Mouse (Mus musculus) heart, postnatal 0 days (tissue): ENCODE results near the gene Usp2. TPM values are rescaled to one million over a fixed set of nuclear protein-coding genes. Genes with fewer than 3 reads are reported as not detected.

Source experiments
- ATAC-seq: fragments of 200-750 bp; cut with Nextera tagmentation; 2 replicates; pipeline ENCODE4 v1.8.0; 2017; ENCODE audit warnings: low read depth, moderate number of reproducible peaks, moderate library complexity; ENCODE audit not compliant: insufficient read depth
- DNase-seq: peaks from one replicate; pipeline ENCODE4 v3.0.0-alpha.2; 2016; ENCODE audit warnings: low spot score
- H3K27ac ChIP-seq: fragments of 300-500 bp; sonication (generic); 2 replicates; pipeline ENCODE4 v1.5.1; 2014; ENCODE audit warnings: low read depth, mild to moderate bottlenecking
- H3K27me3 ChIP-seq: fragments of 300-500 bp; sonication (generic); 2 replicates; pipeline ENCODE4 v1.6.1; 2014; ENCODE audit warnings: low read length, mixed read lengths; ENCODE audit not compliant: control insufficient read depth, insufficient read depth
- H3K36me3 ChIP-seq: fragments of 300-500 bp; sonication (generic); replicated peaks from 2 replicates; pipeline ENCODE4 v1.6.1; 2014; ENCODE audit warnings: low read length, mixed read lengths; ENCODE audit not compliant: control insufficient read depth, insufficient read depth
- H3K4me1 ChIP-seq: fragments of 300-500 bp; sonication (generic); 2 replicates; pipeline ENCODE4 v1.6.1; 2014; ENCODE audit warnings: antibody characterized with exemption; ENCODE audit not compliant: control insufficient read depth, insufficient read depth
- H3K4me2 ChIP-seq: fragments of 300-500 bp; sonication (generic); 2 replicates; pipeline ENCODE4 v1.6.1; 2014; ENCODE audit warnings: low read depth, mild to moderate bottlenecking, low read length, moderate library complexity
- H3K4me3 ChIP-seq: fragments of 300-500 bp; sonication (generic); 2 replicates; pipeline ENCODE4 v1.5.1; 2014; ENCODE audit warnings: low read depth, low read length
- H3K9ac ChIP-seq: fragments of 300-500 bp; sonication (generic); replicated peaks from 2 replicates; pipeline ENCODE4 v1.6.1; 2014; ENCODE audit warnings: low read depth, low read length, mixed read lengths
- H3K9me3 ChIP-seq: fragments of 300-500 bp; sonication (generic); replicated peaks from 2 replicates; pipeline ENCODE4 v1.6.1; 2016; ENCODE audit warnings: low read length; ENCODE audit not compliant: control insufficient read depth
- CTCF ChIP-seq: IDR thresholded peaks from 2 replicates; pipeline ENCODE4 v1.5.1; 2016; ENCODE audit warnings: antibody characterized with exemption, control low read depth, low read depth
- EP300 ChIP-seq: IDR thresholded peaks from 2 replicates; pipeline ENCODE4 v1.6.1; 2016; ENCODE audit warnings: antibody characterized with exemption, low read depth
- WGBS: fragments of 180-500 bp; shearing (Covaris S2); extraction: QIAGEN DNeasy Blood & Tissue Kit; methylation state at CpG from one replicate; pipeline ENCODE4 v1.1.7; 2014; 5-methylcytosine and 5-hydroxymethylcytosine counted together
- polyA plus RNA-seq: library from polyadenylated mRNA; unstranded; fragments of >200 nt; fragmentation: Nextera tagmentation; extraction: Ambion mirVana; gene quantifications from 2 replicates; pipeline ENCODE4 v1.2.1, GENCODE M21; 2015
- total RNA-seq: library from RNA; depleted of rRNA; stranded (reverse); fragments of >200 nt; gene quantifications from 2 replicates; pipeline ENCODE4 v1.2.3, GENCODE M21; 2014; ENCODE audit warnings: low replicate concordance; rRNA removed

Gene Usp2
- total and polyA plus RNA-seq, 2 experiments from 2014 or later: 48.6 to 121 TPM

GRCm38 (mm10) chr9:44143421-44143820, 76.6 kb downstream of the Usp2 start:
- no peak for DNase-seq
- Histone ChIP-seq H3K9me3 (no peaks in the 10 kb centered on the region), H3K4me1 (peaks cover 9% of the 10 kb centered on the region), H3K9ac (no peak overlapping the region), H3K4me2 (no peak overlapping the region), H3K4me3 (no peak overlapping the region), H3K27ac (peak overlapping the region; percentile 64; the same call in 1 of the 2 replicates), H3K27me3 (no peaks in the 10 kb centered on the region), H3K36me3 (peaks cover 63% of the 10 kb centered on the region)
- WGBS: 55% methylated on average over 5 of the region's 5 CpGs
- TF ChIP-seq CTCF (no peak), EP300 (no peak)
- no peak for ATAC-seq

- DNase-seq (peak; percentile 28), ATAC-seq (peak; percentile 68; the same call in 1 of the 2 replicates)
- Histone ChIP-seq H3K9me3 (no peaks in the 10 kb centered on the region), H3K4me1 (peaks cover 9% of the 10 kb centered on the region), H3K4me2 (no peak overlapping the region), H3K36me3 (peaks cover 56% of the 10 kb centered on the region), H3K4me3 (no peak overlapping the region), H3K27ac (peak overlapping the region; percentile 64), H3K27me3 (no peaks in the 10 kb centered on the region), H3K9ac (no peak overlapping the region)
- no peak for TF ChIP-seq EP300
- TF ChIP-seq CTCF: peak; percentile 47
- WGBS: 24% methylated on average over 7 of the region's 8 CpGs
Observed at GRCm38 (mm10) chr9:44144023-44144717, 77.3 kb downstream of the Usp2 start.

GRCm38 (mm10) chr9:44144718-44145060, 77.9 kb downstream of the Usp2 start:
- TF ChIP-seq EP300 (no peak), CTCF (no peak)
- Histone ChIP-seq H3K9ac (no peak overlapping the region), H3K4me1 (peaks cover 9% of the 10 kb centered on the region), H3K9me3 (no peaks in the 10 kb centered on the region), H3K36me3 (peaks cover 56% of the 10 kb centered on the region), H3K27me3 (no peaks in the 10 kb centered on the region), H3K27ac (no peak overlapping the region; the same call in 1 of the 2 replicates), H3K4me2 (no peak overlapping the region), H3K4me3 (no peak overlapping the region)
- DNase-seq (no peak), ATAC-seq (no peak)

Other genes with a start within 250 kb of the Usp2 start
- 6.3 and 12.5 TPM in 2 replicates for gene Thy1, start 23.6 kb upstream of the Usp2 start, total RNA-seq
- gene Thy1, start 23.6 kb upstream of the Usp2 start, polyA plus RNA-seq: 3.6 and 4.4 TPM in 2 replicates
- gene Mfrp, start 34.7 kb downstream of the Usp2 start, total RNA-seq: not detected in 2 replicates
- gene Mfrp, start 34.7 kb downstream of the Usp2 start, polyA plus RNA-seq: not detected in 2 replicates
- gene C1qtnf5, start 40.2 kb downstream of the Usp2 start, total RNA-seq: 9.0 TPM in 2 replicates
- gene C1qtnf5, start 40.2 kb downstream of the Usp2 start, polyA plus RNA-seq: 4.1 and 4.5 TPM in 2 replicates
- not detected in 2 replicates for gene Gm49380, start 46.5 kb downstream of the Usp2 start, total RNA-seq
- gene Gm49380, start 46.5 kb downstream of the Usp2 start, polyA plus RNA-seq: 0.10 TPM in 1 of 2 replicates, not detected in the other
- 13.0 and 16.6 TPM in 2 replicates for gene Rnf26, start 46.5 kb downstream of the Usp2 start, total RNA-seq
- gene Rnf26, start 46.5 kb downstream of the Usp2 start, polyA plus RNA-seq: 13.7 and 14.1 TPM in 2 replicates
- gene Mcam, start 67.4 kb downstream of the Usp2 start, total RNA-seq: 190 and 209 TPM in 2 replicates
- 47.1 and 54.2 TPM in 2 replicates for gene Mcam, start 67.4 kb downstream of the Usp2 start, polyA plus RNA-seq
- gene Cbl, start 167.0 kb downstream of the Usp2 start, total RNA-seq: 17.6 and 18.6 TPM in 2 replicates
- 4.3 and 5.2 TPM in 2 replicates for gene Cbl, start 167.0 kb downstream of the Usp2 start, polyA plus RNA-seq
- gene Ccdc153, start 173.7 kb downstream of the Usp2 start, total RNA-seq: not detected in 2 replicates
- gene Ccdc153, start 173.7 kb downstream of the Usp2 start, polyA plus RNA-seq: 2.0 TPM in 1 of 2 replicates, not detected in the other
- not detected in 2 replicates for gene Pdzd3, start 184.4 kb downstream of the Usp2 start, total RNA-seq
- gene Pdzd3, start 184.4 kb downstream of the Usp2 start, polyA plus RNA-seq: 0.07 and 0.10 TPM in 2 replicates
- gene Nlrx1, start 201.6 kb downstream of the Usp2 start, total RNA-seq: 10.4 and 15.4 TPM in 2 replicates
- 8.9 and 10.2 TPM in 2 replicates for gene Nlrx1, start 201.6 kb downstream of the Usp2 start, polyA plus RNA-seq
- 1.7 and 2.1 TPM in 2 replicates for gene Abcg4, start 221.6 kb downstream of the Usp2 start, total RNA-seq
- 0.49 and 0.69 TPM in 2 replicates for gene Abcg4, start 221.6 kb downstream of the Usp2 start, polyA plus RNA-seq
- 14.8 and 26.3 TPM in 2 replicates for gene Hinfp, start 238.7 kb downstream of the Usp2 start, total RNA-seq
- 7.6 and 9.4 TPM in 2 replicates for gene Hinfp, start 238.7 kb downstream of the Usp2 start, polyA plus RNA-seq